Mouse (Mus musculus): ENCODE measurements at regions not wholly inside any gene's neighbourhood (a gene's known extent, or its start where the extent isn't known, plus 50 kb on each side); places are given as distances from the start of the nearest gene placed in this dataset.

GRCm38 (mm10) chr17:7644857-7645481 lies 182.1 kb downstream of the Fndc1 start:
- H3K36me3 ChIP-seq (ENCODE audit: control insufficient read depth, insufficient read depth, low read length): no peaks in the 10 kb centered on the region
- H3K27ac ChIP-seq (replicated peaks; ENCODE audit: low read depth, low read length): peak overlapping the region; percentile 13; the same call in 1 of the 2 replicates
- ATAC-seq (ENCODE audit: low FRiP score, low TSS enrichment) (no peak), DNase-seq (peak; percentile 61)
- WGBS: 48% methylated on average over 9 of the region's 9 CpGs
- no peak overlapping the region for H3K4me2 ChIP-seq (ENCODE audit: low read length)
- H3K27me3 ChIP-seq (ENCODE audit: control insufficient read depth, insufficient read depth, low read length): no peaks in the 10 kb centered on the region
- 0 out of 2 replicates have a peak, but pooled peaks cover 4% of the 10 kb centered on the region for H3K4me1 ChIP-seq (ENCODE audit: control insufficient read depth, insufficient read depth, low read length)
- H3K9ac ChIP-seq (replicated peaks; ENCODE audit: low read length): no peak overlapping the region
- H3K9me3 ChIP-seq (ENCODE audit: control insufficient read depth, low read length): no peaks in the 10 kb centered on the region
- H3K4me3 ChIP-seq (replicated peaks; ENCODE audit: low read depth, low read length): no peak overlapping the region

GRCm38 (mm10) chr17:7643640-7644039 lies 183.5 kb downstream of the Fndc1 start:
- H3K27me3 ChIP-seq (ENCODE audit: control insufficient read depth, insufficient read depth, low read length): no peaks in the 10 kb centered on the region
- no peaks in the 10 kb centered on the region for H3K36me3 ChIP-seq (ENCODE audit: control insufficient read depth, insufficient read depth, low read length)
- H3K4me1 ChIP-seq (ENCODE audit: control insufficient read depth, insufficient read depth, low read length): 0 out of 2 replicates have a peak, but pooled peaks cover 4% of the 10 kb centered on the region
- H3K9me3 ChIP-seq (ENCODE audit: control insufficient read depth, low read length): no peaks in the 10 kb centered on the region
- DNase-seq (no peak), ATAC-seq (ENCODE audit: low FRiP score, low TSS enrichment) (no peak)
- H3K4me2 ChIP-seq (ENCODE audit: low read length): no peak overlapping the region
- no peak overlapping the region for H3K9ac ChIP-seq (replicated peaks; ENCODE audit: low read length)
- no peak overlapping the region for H3K27ac ChIP-seq (replicated peaks; ENCODE audit: low read depth, low read length)
- H3K4me3 ChIP-seq (replicated peaks; ENCODE audit: low read depth, low read length): no peak overlapping the region
- WGBS: 87% methylated on average over 4 of the region's 4 CpGs

- Histone ChIP-seq H3K27me3 (ENCODE audit: control insufficient read depth, insufficient read depth, low read length) (no peaks in the 10 kb centered on the region), H3K4me2 (ENCODE audit: low read length) (no peak overlapping the region), H3K36me3 (ENCODE audit: control insufficient read depth, insufficient read depth, low read length) (no peaks in the 10 kb centered on the region), H3K4me1 (ENCODE audit: control insufficient read depth, insufficient read depth, low read length) (0 out of 2 replicates have a peak, but pooled peaks cover 4% of the 10 kb centered on the region), H3K4me3 (replicated peaks; ENCODE audit: low read depth, low read length) (no peak overlapping the region), H3K27ac (replicated peaks; ENCODE audit: low read depth, low read length) (no peak overlapping the region), H3K9ac (replicated peaks; ENCODE audit: low read length) (no peak overlapping the region), H3K9me3 (ENCODE audit: control insufficient read depth, low read length) (no peaks in the 10 kb centered on the region)
- 30% methylated on average over 3 of the region's 3 CpGs for WGBS
- DNase-seq (peak; percentile 75), ATAC-seq (ENCODE audit: low FRiP score, low TSS enrichment) (no peak)
These were observed 184.6 kb downstream of the Fndc1 start for GRCm38 (mm10) chr17:7642442-7642887.

GRCm38 (mm10) chr17:7634291-7634664 lies 192.8 kb downstream of the Fndc1 start:
- H3K27me3 ChIP-seq (ENCODE audit: control insufficient read depth, insufficient read depth, low read length): no peaks in the 10 kb centered on the region
- 66% methylated on average over 5 of the region's 5 CpGs for WGBS
- H3K9ac ChIP-seq (replicated peaks; ENCODE audit: low read length): no peak overlapping the region
- H3K27ac ChIP-seq (replicated peaks; ENCODE audit: low read depth, low read length): no peak overlapping the region
- H3K4me2 ChIP-seq (ENCODE audit: low read length): no peak overlapping the region
- peak; percentile 3 for DNase-seq
- no peak overlapping the region for H3K4me3 ChIP-seq (replicated peaks; ENCODE audit: low read depth, low read length)
- no peaks in the 10 kb centered on the region for H3K36me3 ChIP-seq (ENCODE audit: control insufficient read depth, insufficient read depth, low read length)
- no peak for ATAC-seq (ENCODE audit: low FRiP score, low TSS enrichment)
- H3K4me1 ChIP-seq (ENCODE audit: control insufficient read depth, insufficient read depth, low read length): no peaks in the 10 kb centered on the region
- H3K9me3 ChIP-seq (ENCODE audit: control insufficient read depth, low read length): no peaks in the 10 kb centered on the region

DNA sequence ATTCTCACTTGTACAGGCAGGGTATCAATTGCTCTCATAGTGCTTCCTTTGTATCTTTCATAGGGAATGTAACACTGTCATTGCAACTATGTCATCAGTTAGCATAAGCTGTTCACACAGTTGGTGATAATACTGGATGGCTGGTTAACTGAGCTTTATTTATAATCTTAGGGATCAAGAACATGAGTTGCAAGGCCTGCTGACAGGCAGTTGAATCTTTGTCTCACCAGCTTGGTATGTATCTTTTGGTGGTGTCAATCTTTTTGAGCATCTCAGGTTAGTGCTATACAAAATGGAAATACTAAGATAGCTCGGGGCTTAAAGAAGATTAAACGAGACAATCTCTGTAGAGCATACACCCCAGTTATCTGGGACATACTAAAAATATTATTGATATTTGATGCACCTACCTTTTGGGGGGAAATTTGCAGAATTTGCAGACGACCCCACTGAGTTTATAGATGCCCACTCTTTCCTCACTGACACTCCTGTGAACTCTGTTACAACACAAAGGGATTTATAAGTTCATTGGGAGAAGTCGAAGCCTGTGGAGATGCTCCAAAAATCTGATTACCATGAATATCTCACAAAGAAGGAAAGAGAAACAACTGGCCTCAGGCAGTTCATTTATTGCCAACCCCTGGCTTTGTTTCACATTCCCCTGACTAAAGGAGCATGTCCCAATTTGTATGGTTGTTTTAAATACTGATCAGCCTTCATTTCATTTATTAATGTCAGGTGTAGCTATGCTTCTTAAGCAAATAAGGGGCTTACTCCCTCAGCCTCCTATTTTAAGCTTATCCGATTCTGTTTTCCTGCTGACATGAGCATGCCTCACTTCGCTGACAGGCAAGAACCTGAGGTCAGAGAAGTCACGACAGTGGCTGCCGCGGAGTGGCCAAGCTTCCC lies 193.5 kb downstream of the Fndc1 start:
- no peaks in the 10 kb centered on the region for H3K4me1 ChIP-seq (ENCODE audit: control insufficient read depth, insufficient read depth, low read length)
- no peaks in the 10 kb centered on the region for H3K9me3 ChIP-seq (ENCODE audit: control insufficient read depth, low read length)
- no peak for ATAC-seq (ENCODE audit: low FRiP score, low TSS enrichment)
- DNase-seq: peak; percentile 3
- no peak overlapping the region for H3K9ac ChIP-seq (replicated peaks; ENCODE audit: low read length)
- no peak overlapping the region for H3K4me2 ChIP-seq (ENCODE audit: low read length)
- H3K4me3 ChIP-seq (replicated peaks; ENCODE audit: low read depth, low read length): no peak overlapping the region
- 57% methylated on average over 9 of the region's 9 CpGs for WGBS
- H3K36me3 ChIP-seq (ENCODE audit: control insufficient read depth, insufficient read depth, low read length): no peaks in the 10 kb centered on the region
- H3K27ac ChIP-seq (replicated peaks; ENCODE audit: low read depth, low read length): no peak overlapping the region
- H3K27me3 ChIP-seq (ENCODE audit: control insufficient read depth, insufficient read depth, low read length): no peaks in the 10 kb centered on the region

- no peak for DNase-seq
- Histone ChIP-seq H3K9ac (replicated peaks; ENCODE audit: low read length) (no peak overlapping the region), H3K27me3 (ENCODE audit: control insufficient read depth, insufficient read depth, low read length) (no peaks in the 10 kb centered on the region), H3K27ac (replicated peaks; ENCODE audit: low read depth, low read length) (no peak overlapping the region), H3K4me2 (ENCODE audit: low read length) (no peak overlapping the region), H3K4me1 (ENCODE audit: control insufficient read depth, insufficient read depth, low read length) (no peaks in the 10 kb centered on the region), H3K9me3 (ENCODE audit: control insufficient read depth, low read length) (no peaks in the 10 kb centered on the region), H3K4me3 (replicated peaks; ENCODE audit: low read depth, low read length) (no peak overlapping the region), H3K36me3 (ENCODE audit: control insufficient read depth, insufficient read depth, low read length) (no peaks in the 10 kb centered on the region)
- WGBS: 90% methylated on average over 3 of the region's 3 CpGs
- no peak for ATAC-seq (ENCODE audit: low FRiP score, low TSS enrichment)
These were observed 201.4 kb downstream of the Fndc1 start for GRCm38 (mm10) chr17:7625746-7626145.

- DNase-seq (no peak), ATAC-seq (ENCODE audit: low FRiP score, low TSS enrichment) (no peak)
- H3K4me1 ChIP-seq (ENCODE audit: control insufficient read depth, insufficient read depth, low read length): no peaks in the 10 kb centered on the region
- H3K27ac ChIP-seq (replicated peaks; ENCODE audit: low read depth, low read length): no peak overlapping the region
- no peak overlapping the region for H3K4me3 ChIP-seq (replicated peaks; ENCODE audit: low read depth, low read length)
- H3K9me3 ChIP-seq (ENCODE audit: control insufficient read depth, low read length): no peaks in the 10 kb centered on the region
- H3K36me3 ChIP-seq (ENCODE audit: control insufficient read depth, insufficient read depth, low read length): no peaks in the 10 kb centered on the region
- WGBS: 91% methylated on average over 3 of the region's 3 CpGs
- H3K4me2 ChIP-seq (ENCODE audit: low read length): no peak overlapping the region
- no peaks in the 10 kb centered on the region for H3K27me3 ChIP-seq (ENCODE audit: control insufficient read depth, insufficient read depth, low read length)
- no peak overlapping the region for H3K9ac ChIP-seq (replicated peaks; ENCODE audit: low read length)
These were observed 203.7 kb downstream of the Fndc1 start for GRCm38 (mm10) chr17:7623392-7623791.

GRCm38 (mm10) chr17:7621262-7621661 lies 205.8 kb downstream of the Fndc1 start:
- DNase-seq: no peak
- no peaks in the 10 kb centered on the region for H3K36me3 ChIP-seq (ENCODE audit: control insufficient read depth, insufficient read depth, low read length)
- 82% methylated on average over 2 of the region's 2 CpGs for WGBS

GRCm38 (mm10) chr17:7620166-7620565 lies 206.9 kb downstream of the Fndc1 start:
- no peak for ATAC-seq (ENCODE audit: low FRiP score, low TSS enrichment)
- Histone ChIP-seq H3K4me1 (ENCODE audit: control insufficient read depth, insufficient read depth, low read length) (no peaks in the 10 kb centered on the region), H3K9ac (replicated peaks; ENCODE audit: low read length) (no peak overlapping the region), H3K36me3 (ENCODE audit: control insufficient read depth, insufficient read depth, low read length) (no peaks in the 10 kb centered on the region), H3K27me3 (ENCODE audit: control insufficient read depth, insufficient read depth, low read length) (no peaks in the 10 kb centered on the region), H3K4me3 (replicated peaks; ENCODE audit: low read depth, low read length) (no peak overlapping the region), H3K9me3 (ENCODE audit: control insufficient read depth, low read length) (no peaks in the 10 kb centered on the region), H3K4me2 (ENCODE audit: low read length) (no peak overlapping the region), H3K27ac (replicated peaks; ENCODE audit: low read depth, low read length) (no peak overlapping the region)
- DNase-seq: peak; percentile 11

More at GRCm38 (mm10) chr17:7621262-7621661, 205.8 kb downstream of the Fndc1 start:
- Histone ChIP-seq H3K4me1 (ENCODE audit: control insufficient read depth, insufficient read depth, low read length) (no peaks in the 10 kb centered on the region), H3K9ac (replicated peaks; ENCODE audit: low read length) (no peak overlapping the region), H3K4me3 (replicated peaks; ENCODE audit: low read depth, low read length) (no peak overlapping the region), H3K27ac (replicated peaks; ENCODE audit: low read depth, low read length) (no peak overlapping the region), H3K4me2 (ENCODE audit: low read length) (no peak overlapping the region), H3K9me3 (ENCODE audit: control insufficient read depth, low read length) (no peaks in the 10 kb centered on the region), H3K27me3 (ENCODE audit: control insufficient read depth, insufficient read depth, low read length) (no peaks in the 10 kb centered on the region)
- no peak for ATAC-seq (ENCODE audit: low FRiP score, low TSS enrichment)
